Mouse (Mus musculus) midbrain, embryonic 14.5 days (tissue): Measurements from ENCODE around the gene Cog8. TPM values are rescaled to one million over a fixed set of nuclear protein-coding genes. Genes with fewer than 3 reads are reported as not detected.
"Not testable (repeated sequence)": the region's sequence is repeated elsewhere in the genome, so short reads cannot be mapped to it uniquely, and the experiment has no call there.

Source experiments
- ATAC-seq: fragments of 200-750 bp; cut with Nextera tagmentation; 2 replicates; pipeline ENCODE4 v1.8.0; 2017; ENCODE audit warnings: moderate number of reproducible peaks, moderate library complexity; ENCODE audit not compliant: low FRiP score, low TSS enrichment
- DNase-seq: peaks from one replicate; pipeline ENCODE4 v3.0.0-alpha.2; 2015
- H3K27ac ChIP-seq: fragments of 300-500 bp; sonication (generic); replicated peaks from 2 replicates; pipeline ENCODE4 v1.5.1; 2014; ENCODE audit warnings: mild to moderate bottlenecking, low read depth, low read length, moderate library complexity
- H3K27me3 ChIP-seq: fragments of 300-500 bp; sonication (generic); 2 replicates; pipeline ENCODE4 v1.6.1; 2014; ENCODE audit warnings: low read length, control low read depth, mixed read lengths; ENCODE audit not compliant: control insufficient read depth, insufficient read depth
- H3K36me3 ChIP-seq: fragments of 300-500 bp; sonication (generic); 2 replicates; pipeline ENCODE4 v1.6.1; 2014; ENCODE audit warnings: low read length, control low read depth; ENCODE audit not compliant: control insufficient read depth, insufficient read depth
- H3K4me1 ChIP-seq: fragments of 300-500 bp; sonication (generic); 2 replicates; pipeline ENCODE4 v1.6.1; 2014; ENCODE audit warnings: mild to moderate bottlenecking, antibody characterized with exemption, low read length, control low read depth; ENCODE audit not compliant: control insufficient read depth, insufficient read depth
- H3K4me2 ChIP-seq: fragments of 300-500 bp; sonication (generic); 2 replicates; pipeline ENCODE4 v1.6.1; 2014; ENCODE audit warnings: mild to moderate bottlenecking, low read length, moderate library complexity
- H3K4me3 ChIP-seq: fragments of 300-500 bp; sonication (generic); replicated peaks from 2 replicates; pipeline ENCODE4 v1.5.1; 2014; ENCODE audit warnings: low read depth, low read length
- H3K9ac ChIP-seq: fragments of 300-500 bp; sonication (generic); replicated peaks from 2 replicates; pipeline ENCODE4 v1.6.1; 2014; ENCODE audit warnings: mild to moderate bottlenecking, low read length, moderate library complexity
- H3K9me3 ChIP-seq: fragments of 300-500 bp; sonication (generic); 2 replicates; pipeline ENCODE4 v1.6.1; 2016; ENCODE audit warnings: low read length, control low read depth, mixed read lengths; ENCODE audit not compliant: control insufficient read depth
- WGBS: fragments of 180-500 bp; shearing (Covaris S2); extraction: QIAGEN DNeasy Blood & Tissue Kit; methylation state at CpG from one replicate; pipeline ENCODE4 v1.1.7; 2014; 5-methylcytosine and 5-hydroxymethylcytosine counted together
- polyA plus RNA-seq: library from polyadenylated mRNA; unstranded; fragments of >200 nt; fragmentation: Nextera tagmentation; extraction: Ambion mirVana; gene quantifications from 2 replicates; pipeline ENCODE4 v1.2.1, GENCODE M21; 2014

Cog8 gene
- polyA plus RNA-seq, 1 experiment from 2014 or later = 41.4 TPM

DNA sequence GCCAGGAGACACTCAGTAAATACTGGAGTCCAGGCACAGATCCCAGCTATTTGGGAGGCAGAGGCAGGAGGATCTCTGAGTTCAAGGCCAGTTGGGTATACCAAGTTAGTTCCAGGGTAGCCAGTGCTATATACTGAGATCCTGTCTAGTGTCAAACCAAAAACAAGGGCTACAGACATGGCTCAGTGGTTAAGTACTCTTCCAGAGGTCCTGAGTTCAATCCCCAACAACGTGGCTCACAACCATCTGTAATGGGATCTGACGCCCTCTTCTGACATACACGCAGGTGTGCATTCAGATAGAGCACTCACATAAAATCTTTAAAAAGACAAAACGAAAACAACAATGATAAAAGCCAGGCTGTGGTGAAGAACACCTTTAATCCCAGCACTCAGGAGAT is 7.0 kb downstream of the Cog8 start:
- H3K4me2 ChIP-seq = peak overlapping the region; percentile 83
- DNase-seq (no peak), ATAC-seq (no peak)
- 0 out of 2 replicates have a peak, but pooled peaks cover 6% of the 10 kb centered on the region for H3K4me1 ChIP-seq
- no peak overlapping the region for H3K27ac ChIP-seq
- H3K4me3 ChIP-seq = no peak overlapping the region
- no peak overlapping the region for H3K9ac ChIP-seq
- no peaks in the 10 kb centered on the region for H3K9me3 ChIP-seq
- 95% methylated on average over 4 of the region's 4 CpGs for WGBS
- H3K36me3 ChIP-seq = peaks cover 74% of the 10 kb centered on the region
- no peaks in the 10 kb centered on the region for H3K27me3 ChIP-seq

DNA sequence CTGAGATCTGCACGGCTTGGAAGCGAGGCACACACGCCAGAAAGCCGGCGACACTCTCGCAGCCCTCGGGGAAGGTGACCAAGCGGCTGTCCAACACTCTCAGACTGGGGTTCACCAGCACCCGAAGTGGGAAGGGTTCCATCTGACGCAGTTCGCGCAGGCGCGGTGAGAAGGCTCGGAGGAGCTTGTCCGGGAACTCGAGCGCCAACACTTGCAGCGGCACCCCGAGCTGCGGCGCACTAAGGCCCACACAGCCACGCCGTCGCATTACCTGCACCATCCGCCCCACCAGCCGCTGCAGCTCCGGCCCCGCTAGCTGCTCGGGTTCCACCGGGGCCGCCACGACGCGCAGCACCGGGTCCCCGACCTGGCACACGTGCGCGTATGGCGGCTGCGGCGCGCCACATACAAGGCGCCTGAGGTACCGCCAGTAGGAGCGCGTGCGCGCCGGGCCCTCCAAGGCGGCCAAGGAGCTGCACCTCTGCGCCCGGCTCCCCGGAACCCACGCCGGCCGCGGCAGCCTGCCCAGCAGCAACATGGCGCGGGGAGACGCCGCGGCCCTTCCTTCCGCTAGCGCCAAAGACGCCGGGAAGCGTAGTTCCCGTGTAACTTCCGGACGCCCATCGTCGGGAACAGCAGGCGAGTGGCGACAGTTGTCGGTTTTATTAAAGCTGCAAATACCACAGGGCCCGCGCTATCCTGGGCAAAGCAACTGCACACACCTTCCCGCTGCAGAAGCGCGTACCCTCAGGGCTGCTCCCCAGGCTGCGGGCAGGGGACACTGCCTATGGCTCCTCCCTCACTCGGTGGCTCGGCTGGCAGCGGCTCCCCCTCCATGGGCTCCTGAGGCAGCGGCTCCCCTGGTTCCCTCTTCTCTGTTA is 8.2 kb downstream of the Cog8 start, which contains the start of gene Pdf:
Gene Pdf (minus strand): TSS at position 554 of the 881 bp plus-strand sequence.
- Histone ChIP-seq H3K4me1 (0 out of 2 replicates have a peak, but pooled peaks cover 6% of the 10 kb centered on the region), H3K4me3 (peak within 1 kb of the TSS; percentile 71), H3K36me3 (peaks cover 76% of the 10 kb centered on the region), H3K9ac (peak within 1 kb of the TSS; percentile 75), H3K27ac (peak within 1 kb of the TSS; percentile 86), H3K4me2 (peak within 1 kb of the TSS; percentile 83), H3K9me3 (no peaks in the 10 kb centered on the region), H3K27me3 (no peaks in the 10 kb centered on the region)
- peak; percentile 82 for ATAC-seq
- under 1% methylated on average over 87 of the region's 87 CpGs for WGBS
- peak; percentile 86 for DNase-seq

DNA sequence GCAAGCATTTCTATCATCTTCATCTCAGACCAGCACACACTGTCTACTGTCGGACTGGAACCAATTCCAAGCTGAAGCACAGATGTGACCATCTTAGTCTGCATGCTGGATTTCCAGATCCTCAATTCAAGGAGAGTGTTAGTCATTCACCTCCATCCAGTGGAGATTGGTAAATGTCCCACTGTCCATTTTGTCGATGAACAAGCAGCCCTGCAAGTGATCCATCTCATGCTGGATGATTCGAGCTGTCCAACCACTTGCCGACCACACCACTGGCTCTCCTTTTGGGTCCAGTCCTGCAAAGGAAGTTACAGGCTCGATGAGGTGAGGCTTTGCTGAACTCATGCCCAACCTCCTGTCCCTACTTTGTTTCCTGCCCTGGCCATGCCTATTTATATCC is 9.5 kb downstream of the Cog8 start:
- Histone ChIP-seq H3K9me3 (no peaks in the 10 kb centered on the region), H3K4me2 (no peak overlapping the region), H3K4me3 (no peak overlapping the region), H3K4me1 (0 out of 2 replicates have a peak, but pooled peaks cover 6% of the 10 kb centered on the region), H3K27ac (no peak overlapping the region), H3K27me3 (no peaks in the 10 kb centered on the region), H3K9ac (no peak overlapping the region), H3K36me3 (peaks cover 81% of the 10 kb centered on the region)
- ATAC-seq (no peak), DNase-seq (no peak)
- 92% methylated on average over 5 of the region's 5 CpGs for WGBS

- Histone ChIP-seq H3K4me3 (no peak overlapping the region), H3K4me1 (0 out of 2 replicates have a peak, but pooled peaks cover 6% of the 10 kb centered on the region), H3K9me3 (no peaks in the 10 kb centered on the region), H3K4me2 (no peak overlapping the region), H3K9ac (no peak overlapping the region; the same call in 1 of the 2 replicates), H3K27ac (no peak overlapping the region), H3K27me3 (no peaks in the 10 kb centered on the region), H3K36me3 (peaks cover 81% of the 10 kb centered on the region)
- DNase-seq (no peak), ATAC-seq (no peak)
- WGBS = 96% methylated on average over 6 of the region's 6 CpGs
Measured at GRCm38 (mm10) chr8:107045478-107045877, 11.0 kb downstream of the Cog8 start.

DNA sequence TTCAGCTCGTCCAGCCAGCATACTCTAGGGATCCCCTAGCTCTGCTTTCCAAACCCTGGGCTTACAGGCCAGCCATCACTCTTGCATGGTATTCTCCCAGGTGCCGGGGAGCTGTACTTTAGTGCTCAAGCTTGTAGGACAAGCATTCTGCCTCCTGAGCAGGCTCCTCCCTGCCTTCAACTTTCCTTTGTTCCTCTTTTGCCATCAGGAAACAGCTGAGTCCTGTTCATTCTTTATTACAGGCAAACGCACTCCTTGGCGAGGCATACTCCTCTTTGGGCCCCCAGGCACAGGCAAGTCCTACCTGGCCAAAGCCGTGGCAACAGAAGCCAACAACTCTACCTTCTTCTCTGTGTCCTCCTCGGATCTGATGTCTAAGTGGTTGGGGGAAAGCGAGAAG is 15.9 kb downstream of the Cog8 start:
- Histone ChIP-seq H3K4me3 (no peak overlapping the region), H3K27me3 (no peaks in the 10 kb centered on the region), H3K4me2 (no peak overlapping the region), H3K9me3 (no peaks in the 10 kb centered on the region), H3K27ac (no peak overlapping the region), H3K36me3 (peaks cover 83% of the 10 kb centered on the region), H3K9ac (no peak overlapping the region), H3K4me1 (no peaks in the 10 kb centered on the region)
- ATAC-seq = no peak
- WGBS = 88% methylated on average over 7 of the region's 7 CpGs
- DNase-seq = no peak

DNA sequence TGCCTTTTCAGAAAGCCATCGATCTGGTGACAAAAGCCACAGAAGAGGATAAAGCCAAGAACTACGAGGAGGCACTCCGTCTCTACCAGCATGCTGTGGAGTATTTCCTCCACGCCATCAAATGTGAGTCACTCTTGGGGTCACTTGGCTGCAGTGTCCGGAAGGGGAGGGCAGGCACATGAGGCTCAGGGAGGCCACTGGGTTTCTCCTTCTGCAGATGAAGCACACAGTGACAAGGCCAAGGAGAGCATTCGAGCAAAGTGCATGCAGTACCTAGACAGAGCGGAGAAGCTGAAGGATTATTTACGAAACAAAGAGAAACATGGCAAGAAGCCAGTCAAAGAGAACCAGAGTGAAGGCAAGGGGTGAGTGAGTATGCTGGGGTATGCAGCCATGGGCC is 19.9 kb downstream of the Cog8 start:
- DNase-seq (no peak), ATAC-seq (no peak)
- Histone ChIP-seq H3K9me3 (no peaks in the 10 kb centered on the region), H3K27ac (no peak overlapping the region), H3K9ac (no peak overlapping the region), H3K27me3 (no peaks in the 10 kb centered on the region), H3K4me2 (no peak overlapping the region), H3K4me1 (peaks cover 15% of the 10 kb centered on the region), H3K36me3 (peaks cover 43% of the 10 kb centered on the region), H3K4me3 (no peak overlapping the region)
- WGBS = 91% methylated on average over 8 of the region's 8 CpGs

DNA sequence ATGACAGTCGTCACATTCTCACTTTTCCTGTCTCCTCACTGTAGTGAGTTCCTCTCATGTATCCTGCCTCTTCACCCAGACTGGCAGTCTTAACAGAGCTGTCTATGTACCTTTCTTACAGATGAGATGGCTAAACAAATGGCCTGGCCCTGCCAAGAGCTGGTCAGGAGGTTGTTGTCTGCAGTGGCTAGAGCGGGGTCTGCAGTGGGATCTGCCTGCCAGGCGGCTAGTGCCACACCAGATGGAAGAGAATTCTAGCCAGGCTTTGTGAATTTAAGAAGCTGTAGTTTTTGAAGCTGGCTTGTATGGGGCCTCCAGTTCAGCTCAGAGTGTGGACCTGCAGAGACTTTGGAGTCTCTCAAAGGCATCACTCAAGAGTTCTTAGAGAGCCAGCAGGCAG is 20.8 kb downstream of the Cog8 start:
- H3K9me3 ChIP-seq = no peaks in the 10 kb centered on the region
- no peak overlapping the region for H3K4me2 ChIP-seq
- H3K4me3 ChIP-seq = no peak overlapping the region
- no peak overlapping the region for H3K9ac ChIP-seq
- WGBS = 90% methylated on average over 3 of the region's 3 CpGs
- H3K36me3 ChIP-seq = peaks cover 34% of the 10 kb centered on the region
- H3K27me3 ChIP-seq = no peaks in the 10 kb centered on the region
- H3K4me1 ChIP-seq = peaks cover 15% of the 10 kb centered on the region
- DNase-seq (no peak), ATAC-seq (no peak)
- no peak overlapping the region for H3K27ac ChIP-seq

DNA sequence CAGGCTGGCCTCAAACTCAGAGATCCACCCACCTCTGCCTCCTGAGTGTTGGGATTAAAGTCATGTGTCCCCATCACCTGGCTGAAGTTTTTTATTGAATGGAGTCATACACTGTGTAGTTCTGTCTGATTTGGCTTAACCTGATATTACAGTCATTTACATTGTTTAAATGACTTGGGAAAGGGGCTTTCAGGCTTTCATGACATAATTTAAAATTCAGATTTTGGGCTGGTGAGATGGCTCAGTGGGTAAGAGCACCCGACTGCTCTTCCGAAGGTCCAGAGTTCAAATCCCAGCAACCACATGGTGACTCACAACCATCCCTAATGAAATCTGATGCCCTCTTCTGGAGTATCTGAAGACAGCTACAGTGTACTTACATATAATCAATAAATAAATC is 22.9 kb downstream of the Cog8 start:
- not testable (repeated sequence) for ATAC-seq

More for the DNA sequence above, 22.9 kb downstream of the Cog8 start:
- H3K9ac ChIP-seq, DNase-seq, H3K9me3 ChIP-seq, H3K27ac ChIP-seq, H3K4me3 ChIP-seq, H3K27me3 ChIP-seq, H3K4me2 ChIP-seq: not testable (repeated sequence)
- 93% methylated on average over 2 of the region's 2 CpGs for WGBS
- H3K36me3 ChIP-seq = peaks cover 14% of the 10 kb centered on the region
- H3K4me1 ChIP-seq = peaks cover 15% of the 10 kb centered on the region
